Mouse (Mus musculus): Measurements from ENCODE around the gene Trim72. TPM values are rescaled to one million over a fixed set of nuclear protein-coding genes. Genes with fewer than 3 reads are reported as not detected.
"Not testable (repeated sequence)": the region's sequence is repeated elsewhere in the genome, so short reads cannot be mapped to it uniquely, and the experiment has no call there.

The Trim72 gene
- polyA plus RNA-seq, 1 experiment from 2014 or later, result 0.40 TPM

GRCm38 (mm10) chr7:127993341-127993977, 10.3 kb upstream of the Trim72 start, which contains the start of gene Pycard:
Gene Pycard (minus strand): TSS chr7:127993867.
- peaks cover 22% of the 10 kb centered on the region for H3K36me3 ChIP-seq
- peak; percentile 81 for DNase-seq (ENCODE audit: low spot score)
- no peaks in the 10 kb centered on the region for H3K27me3 ChIP-seq (ENCODE audit: insufficient read depth, poor library complexity, severe bottlenecking)
- H3K4me1 ChIP-seq, result peaks cover 22% of the 10 kb centered on the region
- 14% methylated on average over 18 of the region's 18 CpGs for WGBS
- H3K4me3 ChIP-seq, result peak within 1 kb of the TSS; percentile 57
- peak within 1 kb of the TSS; percentile 77 for H3K27ac ChIP-seq
- H3K9me3 ChIP-seq, result no peaks in the 10 kb centered on the region

GRCm38 (mm10) chr7:127999436-127999835, 4.3 kb upstream of the Trim72 start:
- peaks cover 9% of the 10 kb centered on the region; the same call in 1 of the 2 replicates for H3K27me3 ChIP-seq (ENCODE audit: insufficient read depth, poor library complexity, severe bottlenecking)
- H3K27ac ChIP-seq, result no peak overlapping the region
- H3K4me1 ChIP-seq, result peaks cover 20% of the 10 kb centered on the region
- no peak for DNase-seq (ENCODE audit: low spot score)
- H3K9me3 ChIP-seq, result no peaks in the 10 kb centered on the region
- WGBS, result 66% methylated on average over 1 of the region's 1 CpGs
- H3K36me3 ChIP-seq, result no peaks in the 10 kb centered on the region
- no peak overlapping the region for H3K4me3 ChIP-seq

GRCm38 (mm10) chr7:128000068-128000950, 3.4 kb upstream of the Trim72 start:
- DNase-seq (ENCODE audit: low spot score), result no peak
- H3K27ac ChIP-seq, result no peak overlapping the region
- peaks cover 16% of the 10 kb centered on the region; the same call in 1 of the 2 replicates for H3K27me3 ChIP-seq (ENCODE audit: insufficient read depth, poor library complexity, severe bottlenecking)
- no peaks in the 10 kb centered on the region for H3K9me3 ChIP-seq
- no peak overlapping the region for H3K4me3 ChIP-seq
- 70% methylated on average over 1 of the region's 1 CpGs for WGBS
- peaks cover 28% of the 10 kb centered on the region for H3K4me1 ChIP-seq
- H3K36me3 ChIP-seq, result no peaks in the 10 kb centered on the region

- peaks cover 28% of the 10 kb centered on the region for H3K4me1 ChIP-seq
- WGBS, result 82% methylated on average over 6 of the region's 6 CpGs
- DNase-seq (ENCODE audit: low spot score), result no peak
- peak overlapping the region; percentile 60; the same call in 1 of the 2 replicates for H3K27ac ChIP-seq
- H3K36me3 ChIP-seq, result no peaks in the 10 kb centered on the region
- peaks cover 32% of the 10 kb centered on the region for H3K27me3 ChIP-seq (ENCODE audit: insufficient read depth, poor library complexity, severe bottlenecking)
- no peaks in the 10 kb centered on the region for H3K9me3 ChIP-seq
- no peak overlapping the region for H3K4me3 ChIP-seq
These were observed 651 bp upstream of the Trim72 start for GRCm38 (mm10) chr7:128003098-128003497.

GRCm38 (mm10) chr7:128004150-128004486, 369 bp downstream of the Trim72 start:
- WGBS, result 39% methylated on average over 5 of the region's 5 CpGs
- Histone ChIP-seq H3K27ac (peak overlapping the region; percentile 60), H3K4me1 (peaks cover 25% of the 10 kb centered on the region)

GRCm38 (mm10) chr7:128004487-128005362, 976 bp downstream of the Trim72 start:
- Histone ChIP-seq H3K4me1 (peaks cover 30% of the 10 kb centered on the region), H3K9me3 (no peaks in the 10 kb centered on the region), H3K27me3 (ENCODE audit: insufficient read depth, poor library complexity, severe bottlenecking) (peaks cover 47% of the 10 kb centered on the region), H3K4me3 (peak overlapping the region; percentile 46), H3K36me3 (no peaks in the 10 kb centered on the region), H3K27ac (peak overlapping the region; percentile 60)
- DNase-seq (ENCODE audit: low spot score), result no peak
- WGBS, result 23% methylated on average over 35 of the region's 35 CpGs

More at GRCm38 (mm10) chr7:128004150-128004486, 369 bp downstream of the Trim72 start:
- peaks cover 41% of the 10 kb centered on the region for H3K27me3 ChIP-seq (ENCODE audit: insufficient read depth, poor library complexity, severe bottlenecking)
- H3K9me3 ChIP-seq, result no peaks in the 10 kb centered on the region
- peak overlapping the region; percentile 46 for H3K4me3 ChIP-seq
- no peak for DNase-seq (ENCODE audit: low spot score)
- H3K36me3 ChIP-seq, result no peaks in the 10 kb centered on the region

- Histone ChIP-seq H3K36me3 (no peaks in the 10 kb centered on the region), H3K27me3 (ENCODE audit: insufficient read depth, poor library complexity, severe bottlenecking) (peaks cover 58% of the 10 kb centered on the region), H3K4me3 (no peak overlapping the region), H3K27ac (no peak overlapping the region), H3K9me3 (no peaks in the 10 kb centered on the region), H3K4me1 (peaks cover 36% of the 10 kb centered on the region)
- DNase-seq (ENCODE audit: low spot score), result no peak
- WGBS, result 70% methylated on average over 7 of the region's 7 CpGs
These were observed 2.4 kb downstream of the Trim72 start for GRCm38 (mm10) chr7:128006193-128006592.

GRCm38 (mm10) chr7:128009715-128010340, 6.1 kb downstream of the Trim72 start:
- 24% methylated on average over 40 of the region's 40 CpGs for WGBS
- peak; percentile 80 for DNase-seq (ENCODE audit: low spot score)

GRCm38 (mm10) chr7:128012136-128012780, 8.5 kb downstream of the Trim72 start:
- H3K27ac ChIP-seq, result no peak overlapping the region
- H3K36me3 ChIP-seq, result no peaks in the 10 kb centered on the region
- H3K4me3 ChIP-seq, result no peak overlapping the region
- H3K27me3 ChIP-seq (ENCODE audit: insufficient read depth, poor library complexity, severe bottlenecking), result peaks cover 39% of the 10 kb centered on the region
- no peaks in the 10 kb centered on the region for H3K9me3 ChIP-seq
- peaks cover 11% of the 10 kb centered on the region for H3K4me1 ChIP-seq
- WGBS, result 71% methylated on average over 13 of the region's 13 CpGs
- DNase-seq (ENCODE audit: low spot score), result no peak

More at GRCm38 (mm10) chr7:128009715-128010340, 6.1 kb downstream of the Trim72 start:
- Histone ChIP-seq H3K9me3 (no peaks in the 10 kb centered on the region), H3K4me3 (peak overlapping the region; percentile 39; the same call in 1 of the 2 replicates), H3K36me3 (no peaks in the 10 kb centered on the region), H3K27ac (peak overlapping the region; percentile 31; the same call in 1 of the 2 replicates), H3K4me1 (peaks cover 15% of the 10 kb centered on the region), H3K27me3 (ENCODE audit: insufficient read depth, poor library complexity, severe bottlenecking) (peaks cover 52% of the 10 kb centered on the region)

- DNase-seq (ENCODE audit: low spot score), result no peak
- Histone ChIP-seq H3K9me3 (no peaks in the 10 kb centered on the region), H3K27me3 (ENCODE audit: insufficient read depth, poor library complexity, severe bottlenecking) (peaks cover 33% of the 10 kb centered on the region), H3K4me1 (peaks cover 11% of the 10 kb centered on the region), H3K27ac (no peak overlapping the region), H3K4me3 (no peak overlapping the region), H3K36me3 (no peaks in the 10 kb centered on the region)
- 86% methylated on average over 13 of the region's 13 CpGs for WGBS
These were observed 9.4 kb downstream of the Trim72 start for GRCm38 (mm10) chr7:128013116-128013515.

- H3K4me3 ChIP-seq; H3K36me3 ChIP-seq; H3K4me1 ChIP-seq; H3K27me3 ChIP-seq (ENCODE audit: insufficient read depth, poor library complexity, severe bottlenecking); H3K27ac ChIP-seq; H3K9me3 ChIP-seq; DNase-seq (ENCODE audit: low spot score): not testable (repeated sequence)
- WGBS, result 71% methylated on average over 5 of the region's 5 CpGs
These were observed 12.4 kb downstream of the Trim72 start for GRCm38 (mm10) chr7:128016134-128016533.

- WGBS, result 89% methylated on average over 6 of the region's 6 CpGs
- Histone ChIP-seq H3K4me1 (no peaks in the 10 kb centered on the region), H3K4me3 (no peak overlapping the region), H3K27ac (no peak overlapping the region), H3K27me3 (ENCODE audit: insufficient read depth, poor library complexity, severe bottlenecking) (peaks cover 8% of the 10 kb centered on the region; the same call in 1 of the 2 replicates), H3K9me3 (no peaks in the 10 kb centered on the region), H3K36me3 (no peaks in the 10 kb centered on the region)
- DNase-seq (ENCODE audit: low spot score), result no peak
These were observed 12.9 kb downstream of the Trim72 start for GRCm38 (mm10) chr7:128016650-128017049.

All from heart, embryonic 10.5 days (tissue).